Mouse (Mus musculus): Measurements from ENCODE around the gene Gatb.

DNA sequence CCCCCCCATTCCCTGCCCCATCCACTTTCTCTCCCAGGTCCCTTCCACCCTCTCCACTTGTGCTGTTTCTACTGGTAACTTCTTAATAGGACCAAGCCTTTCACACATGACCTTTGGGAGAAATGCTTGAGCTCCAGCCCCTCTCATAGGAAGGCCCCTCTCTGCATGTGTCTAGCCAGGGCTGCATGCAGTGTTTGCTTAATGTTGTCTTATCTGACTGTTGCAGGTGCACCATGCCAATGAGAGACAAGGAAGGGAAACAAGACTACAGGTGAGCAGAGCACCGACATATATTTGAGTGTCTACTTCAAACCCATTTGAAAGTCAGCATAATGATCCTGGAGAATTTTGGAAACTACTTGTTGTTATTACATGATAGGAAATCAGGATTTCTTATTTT is 42.5 kb downstream of the Gatb start:
- TF ChIP-seq CTCF (IDR thresholded peaks at IDR 0.05; ENCODE audit: low read depth, low read length) (no peak), TAL1 (conservative IDR thresholded peaks at IDR 0.05; ENCODE audit: low read depth, low read length) (no peak), GATA2 (IDR thresholded peaks at IDR 0.05; ENCODE audit: borderline replicate concordance, low read depth, low read length) (no peak), GATA1 (IDR thresholded peaks at IDR 0.05; ENCODE audit: borderline replicate concordance, low read length) (no peak)
